Mouse (Mus musculus) stomach, postnatal 0 days (tissue): ENCODE results near the gene Otud6a. TPM values are rescaled to one million over a fixed set of nuclear protein-coding genes. Genes with fewer than 3 reads are reported as not detected.

Source experiments
- ATAC-seq: fragments of 200-750 bp; cut with Nextera tagmentation; 2 replicates; pipeline ENCODE4 v1.8.0; 2017; ENCODE audit not compliant: low FRiP score, low TSS enrichment
- DNase-seq: peaks from one replicate; pipeline ENCODE4 v3.0.0-alpha.2; 2016; ENCODE audit warnings: low spot score
- H3K27ac ChIP-seq: fragments of 300-500 bp; sonication (generic); replicated peaks from 2 replicates; pipeline ENCODE4 v1.5.1; 2014; ENCODE audit warnings: mild to moderate bottlenecking, control low read depth
- H3K27me3 ChIP-seq: fragments of 300-500 bp; sonication (generic); 2 replicates; pipeline ENCODE4 v1.6.1; 2014; ENCODE audit warnings: low read length; ENCODE audit not compliant: control insufficient read depth, insufficient read depth
- H3K36me3 ChIP-seq: fragments of 300-500 bp; sonication (generic); 2 replicates; pipeline ENCODE4 v1.6.1; 2014; ENCODE audit warnings: low read length, mixed read lengths; ENCODE audit not compliant: control insufficient read depth, insufficient read depth
- H3K4me1 ChIP-seq: fragments of 300-500 bp; sonication (generic); replicated peaks from 2 replicates; pipeline ENCODE4 v1.6.1; 2014; ENCODE audit warnings: antibody characterized with exemption; ENCODE audit not compliant: control insufficient read depth, insufficient read depth
- H3K4me2 ChIP-seq: fragments of 300-500 bp; sonication (generic); replicated peaks from 2 replicates; pipeline ENCODE4 v1.6.1; 2014; ENCODE audit warnings: low read depth, mild to moderate bottlenecking, control low read depth, moderate library complexity
- H3K4me3 ChIP-seq: fragments of 300-500 bp; sonication (generic); 2 replicates; pipeline ENCODE4 v1.5.1; 2014; ENCODE audit warnings: low read depth, low read length, control low read depth
- H3K9ac ChIP-seq: fragments of 300-500 bp; sonication (generic); 2 replicates; pipeline ENCODE4 v1.6.1; 2014; ENCODE audit warnings: mild to moderate bottlenecking, low read length, control low read depth, mixed read lengths
- H3K9me3 ChIP-seq: fragments of 300-500 bp; sonication (generic); 2 replicates; pipeline ENCODE4 v1.6.1; 2016; ENCODE audit warnings: low read length; ENCODE audit not compliant: control insufficient read depth
- CTCF ChIP-seq: IDR thresholded peaks from 2 replicates; pipeline ENCODE4 v1.5.1; 2016; ENCODE audit warnings: antibody characterized with exemption, low read depth, mild to moderate bottlenecking, moderate library complexity
- EP300 ChIP-seq: optimal IDR thresholded peaks from 2 replicates; pipeline ENCODE3; 2016; ENCODE audit warnings: antibody characterized with exemption
- WGBS: fragments of 180-500 bp; shearing (Covaris S2); extraction: QIAGEN DNeasy Blood & Tissue Kit; methylation state at CpG from one replicate; pipeline ENCODE4 v1.1.7; 2014; 5-methylcytosine and 5-hydroxymethylcytosine counted together
- polyA plus RNA-seq: library from polyadenylated mRNA; unstranded; fragments of >200 nt; fragmentation: Nextera tagmentation; extraction: Ambion mirVana; gene quantifications from 2 replicates; pipeline ENCODE4 v1.2.1, GENCODE M21; 2015

Gene Otud6a
- not detected in 2 replicates for polyA plus RNA-seq

DNA sequence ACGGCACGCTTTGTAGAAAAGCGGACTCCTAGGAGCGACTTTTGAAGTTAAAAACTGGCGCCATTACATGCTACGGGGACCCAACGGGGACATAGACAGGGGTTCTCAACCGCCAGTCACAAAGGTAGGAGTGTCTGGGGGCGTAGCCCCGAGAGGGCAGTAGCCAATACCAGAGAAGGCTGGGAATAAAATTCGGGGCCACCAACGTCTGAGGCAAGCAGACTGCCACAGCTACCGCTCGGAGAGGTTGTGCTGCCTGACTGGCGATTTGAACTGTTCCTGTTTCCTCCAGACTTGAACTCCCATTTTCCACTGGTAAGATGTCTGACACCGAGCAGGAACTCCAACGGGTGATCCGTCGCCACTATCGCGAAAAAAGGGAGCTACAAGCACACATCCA, at the start of gene Otud6a:
TSS of gene Otud6a (plus strand) at position 321 of the 400 bp plus-strand sequence.
- WGBS, result 88% methylated on average over 21 of the region's 21 CpGs
- Histone ChIP-seq H3K4me3 (no peak within 1 kb of the TSS), H3K9me3 (no peaks in the 10 kb centered on the region), H3K36me3 (no peaks in the 10 kb centered on the region), H3K4me2 (no peak within 1 kb of the TSS), H3K4me1 (no peaks in the 10 kb centered on the region), H3K27ac (no peak within 1 kb of the TSS), H3K27me3 (no peaks in the 10 kb centered on the region), H3K9ac (no peak within 1 kb of the TSS)
- TF ChIP-seq CTCF, result no peak
- no peak for TF ChIP-seq EP300
- no peak for ATAC-seq
- no peak for DNase-seq

DNA sequence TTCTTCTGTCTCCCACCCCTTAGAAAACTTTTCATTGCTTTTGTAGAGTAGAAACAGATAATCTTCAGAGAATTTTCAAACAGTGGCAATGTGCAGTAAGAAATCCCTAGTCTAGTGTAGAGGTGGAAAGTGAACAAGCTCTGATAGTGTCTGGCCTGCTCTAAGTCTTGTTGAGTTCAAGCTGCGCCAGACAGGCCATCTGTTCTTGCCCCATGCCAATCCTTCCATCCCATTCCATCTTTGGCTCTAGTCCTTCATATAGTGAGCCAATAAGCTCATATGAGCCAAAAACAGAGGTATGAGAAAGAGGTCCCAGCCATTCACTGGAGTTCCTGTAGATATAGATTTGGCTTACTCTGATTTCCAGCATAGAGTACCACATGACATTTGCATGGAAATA, 38.9 kb upstream of the Otud6a start:
- Histone ChIP-seq H3K4me2 (no peak overlapping the region), H3K9me3 (no peaks in the 10 kb centered on the region), H3K27ac (no peak overlapping the region), H3K4me3 (no peak overlapping the region), H3K9ac (no peak overlapping the region), H3K36me3 (no peaks in the 10 kb centered on the region), H3K4me1 (no peaks in the 10 kb centered on the region), H3K27me3 (no peaks in the 10 kb centered on the region)
- no peak for ATAC-seq
- no peak for DNase-seq
- TF ChIP-seq CTCF (no peak), EP300 (no peak)
- 93% methylated on average over 1 of the region's 1 CpGs for WGBS

DNA sequence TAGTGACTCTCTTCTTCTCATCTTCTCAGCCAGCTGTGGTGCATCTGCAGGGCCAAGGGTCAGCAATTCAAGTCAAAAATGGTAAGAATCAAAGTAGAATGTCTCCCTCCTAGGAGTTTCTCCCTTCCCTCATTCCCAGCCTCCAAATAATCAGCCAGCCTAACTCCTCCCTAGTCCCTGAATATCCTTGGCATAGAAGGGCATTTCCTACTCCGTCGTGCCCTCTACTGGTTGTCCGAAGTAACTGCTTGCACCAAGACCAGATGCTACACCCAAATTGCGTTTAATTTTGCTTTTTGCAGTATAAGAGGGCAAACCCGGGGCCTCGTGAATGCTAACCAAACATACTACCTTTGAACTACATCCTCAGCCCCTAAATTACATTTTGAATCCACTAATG, 36.5 kb upstream of the Otud6a start:
- Histone ChIP-seq H3K27ac (no peak overlapping the region), H3K4me2 (no peak overlapping the region), H3K36me3 (no peaks in the 10 kb centered on the region), H3K9ac (no peak overlapping the region), H3K27me3 (no peaks in the 10 kb centered on the region), H3K4me3 (no peak overlapping the region), H3K9me3 (no peaks in the 10 kb centered on the region), H3K4me1 (no peaks in the 10 kb centered on the region)
- peak; percentile 48 for DNase-seq
- 0 out of 2 replicates have a peak, but pooled peaks have one; percentile 53 for ATAC-seq
- no peak for TF ChIP-seq EP300
- TF ChIP-seq CTCF, result peak; percentile 83
- 33% methylated on average over 6 of the region's 6 CpGs for WGBS

DNA sequence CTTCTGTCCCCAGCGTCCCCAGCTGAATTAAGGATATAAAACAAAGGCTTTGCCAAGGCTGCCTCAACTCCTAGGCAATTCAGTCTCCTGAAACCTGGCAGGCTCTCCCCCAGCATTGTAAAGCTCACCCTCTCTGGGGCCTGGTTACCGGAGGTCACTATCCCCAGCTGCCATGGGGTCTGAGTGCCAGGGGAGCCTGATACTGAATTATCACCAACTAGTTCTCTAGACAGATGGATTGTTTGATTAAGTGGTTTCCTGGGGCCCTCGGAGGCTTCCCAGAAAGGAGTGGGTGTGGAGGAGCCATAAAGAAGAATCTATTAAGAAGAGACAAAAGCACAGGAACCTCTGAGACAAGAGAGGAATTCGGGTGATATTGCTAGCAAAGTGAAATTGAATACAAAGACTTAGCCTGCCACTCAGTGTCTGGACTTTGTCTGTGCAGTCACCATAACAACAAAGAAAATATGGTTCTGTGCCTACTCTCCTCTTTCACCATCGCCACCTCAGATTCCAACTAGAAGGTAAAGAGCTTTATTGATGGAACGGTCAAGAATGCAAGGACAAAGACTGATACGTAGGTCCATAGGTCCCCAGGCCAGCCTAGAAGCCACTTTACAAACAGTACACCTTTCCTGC, 34.5 kb upstream of the Otud6a start:
- Histone ChIP-seq H3K9me3 (no peaks in the 10 kb centered on the region), H3K27ac (no peak overlapping the region), H3K4me3 (no peak overlapping the region), H3K4me2 (no peak overlapping the region), H3K9ac (no peak overlapping the region), H3K27me3 (no peaks in the 10 kb centered on the region), H3K36me3 (no peaks in the 10 kb centered on the region), H3K4me1 (no peaks in the 10 kb centered on the region)
- WGBS, result 71% methylated on average over 7 of the region's 7 CpGs
- DNase-seq (no peak), ATAC-seq (no peak)
- TF ChIP-seq EP300 (no peak), CTCF (peak; percentile 22; the same call in 1 of the 2 replicates)

DNA sequence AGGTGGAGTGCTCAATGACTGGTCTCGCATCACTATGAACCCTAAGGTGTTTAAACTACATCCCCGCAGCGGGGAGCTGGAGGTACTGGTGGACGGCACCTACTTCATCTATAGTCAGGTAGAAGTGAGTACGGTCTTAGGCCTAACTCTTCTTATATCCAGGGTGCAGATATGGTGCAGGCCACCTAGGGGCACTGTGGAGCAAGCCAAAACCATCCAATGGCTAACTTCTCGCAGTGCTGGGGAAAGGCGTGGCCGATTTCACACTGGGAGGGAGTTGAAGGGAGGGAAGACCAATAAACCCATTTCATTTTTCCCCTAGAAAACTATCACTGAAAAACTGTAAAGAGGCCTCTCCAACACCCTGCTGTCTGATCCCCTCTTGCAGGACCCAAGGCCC, 33.8 kb upstream of the Otud6a start:
- H3K36me3 ChIP-seq, result no peaks in the 10 kb centered on the region
- no peaks in the 10 kb centered on the region for H3K4me1 ChIP-seq
- no peak overlapping the region for H3K27ac ChIP-seq
- WGBS, result 85% methylated on average over 8 of the region's 8 CpGs
- no peak overlapping the region for H3K4me2 ChIP-seq
- H3K9ac ChIP-seq, result no peak overlapping the region
- ATAC-seq, result no peak
- no peaks in the 10 kb centered on the region for H3K9me3 ChIP-seq
- TF ChIP-seq CTCF (peak; percentile 67), EP300 (no peak)
- H3K27me3 ChIP-seq, result no peaks in the 10 kb centered on the region
- peak; percentile 33 for DNase-seq
- no peak overlapping the region for H3K4me3 ChIP-seq

DNA sequence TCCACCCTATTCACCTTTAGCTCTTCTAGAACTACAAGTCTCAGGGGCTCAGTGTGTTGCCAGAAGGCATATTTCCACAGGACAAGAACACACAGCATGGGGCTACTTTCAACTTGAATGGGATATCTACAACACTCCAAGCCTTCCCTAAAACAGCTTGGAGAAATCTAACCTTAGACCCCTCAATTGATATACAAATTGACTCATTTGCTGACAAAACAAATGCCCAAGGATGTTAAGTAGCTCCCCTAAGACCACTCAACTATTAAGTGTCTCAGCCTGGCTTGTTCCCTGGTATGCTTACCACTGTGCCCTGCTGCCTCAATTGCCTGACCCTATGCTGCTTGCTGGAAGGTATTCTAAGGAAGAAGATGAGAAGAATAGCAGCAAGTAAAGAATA, 27.9 kb upstream of the Otud6a start:
- TF ChIP-seq CTCF, result no peak
- no peak for TF ChIP-seq EP300
- ATAC-seq, result no peak
- H3K4me1 ChIP-seq, result no peaks in the 10 kb centered on the region
- H3K27me3 ChIP-seq, result no peaks in the 10 kb centered on the region
- no peaks in the 10 kb centered on the region for H3K9me3 ChIP-seq
- DNase-seq, result no peak
- H3K9ac ChIP-seq, result no peak overlapping the region
- no peak overlapping the region for H3K4me3 ChIP-seq
- no peak overlapping the region for H3K4me2 ChIP-seq
- H3K27ac ChIP-seq, result no peak overlapping the region
- H3K36me3 ChIP-seq, result no peaks in the 10 kb centered on the region
